Mouse (Mus musculus) CH12.LX (cell line): ENCODE results near the gene Slc39a2.

Experiments used
- CTCF ChIP-seq, 2 experiments: IDR thresholded peaks in 1 of 2; conservative IDR thresholded peaks in 1 of 2; 2 replicates each; pipeline ENCODE4 v1.5.1; 2011 to 2012; ENCODE audit warnings: low read depth in 2 of 2, low read length in 2 of 2, improper control_type of control experiment in 1 of 2, inconsistent platforms in 1 of 2, mild to moderate bottlenecking in 1 of 2, moderate library complexity in 1 of 2
- E2F4 ChIP-seq: IDR thresholded peaks from 2 replicates; pipeline ENCODE4 v1.6.1; 2011; ENCODE audit warnings: low read depth, low read length, improper control_type of control experiment; ENCODE audit not compliant: insufficient replicate concordance
- EP300 ChIP-seq: IDR thresholded peaks from 2 replicates; pipeline ENCODE4 v1.6.1; 2011; ENCODE audit warnings: low read length, improper control_type of control experiment
- ETS1 ChIP-seq: conservative IDR thresholded peaks from 2 replicates; pipeline ENCODE4 v1.6.1; 2012; ENCODE audit warnings: low read depth, mild to moderate bottlenecking, inconsistent platforms, low read length, improper control_type of control experiment, moderate library complexity
- KAT2A ChIP-seq: IDR thresholded peaks from 2 replicates; pipeline ENCODE4 v1.6.1; 2012; ENCODE audit warnings: low read length, improper control_type of control experiment, inconsistent platforms; ENCODE audit not compliant: insufficient replicate concordance
- MAX ChIP-seq: IDR thresholded peaks from 2 replicates; pipeline ENCODE4 v1.6.1; 2011; ENCODE audit warnings: low read length, improper control_type of control experiment
- MXI1 ChIP-seq: IDR thresholded peaks from 2 replicates; pipeline ENCODE4 v1.6.1; 2011; ENCODE audit warnings: mild to moderate bottlenecking, low read depth, low read length, improper control_type of control experiment
- NRF1 ChIP-seq: IDR thresholded peaks from 2 replicates; pipeline ENCODE4 v1.6.1; 2014; ENCODE audit warnings: low read depth, mild to moderate bottlenecking, inconsistent platforms, low read length, improper control_type of control experiment, moderate library complexity
- RAD21 ChIP-seq: IDR thresholded peaks from 2 replicates; pipeline ENCODE4 v1.6.1; 2011; ENCODE audit warnings: low read depth, mild to moderate bottlenecking, low read length, improper control_type of control experiment, moderate library complexity
- SIN3A ChIP-seq: IDR thresholded peaks from 2 replicates; pipeline ENCODE4 v1.6.1; 2012; ENCODE audit warnings: low read length, improper control_type of control experiment, inconsistent platforms

GRCm38 (mm10) chr14:51942236-51942635, 49.5 kb downstream of the Slc39a2 start:
- no peak for TF ChIP-seq CTCF (conservative IDR thresholded peaks at IDR 0.05 in 1 of 2, IDR thresholded peaks at IDR 0.05 in 1 of 2; ENCODE audit: low read depth in 2 of 2, low read length in 2 of 2)
- TF ChIP-seq RAD21: no peak
- TF ChIP-seq EP300: no peak
- TF ChIP-seq ETS1: no peak
- TF ChIP-seq NRF1: no peak
- TF ChIP-seq SIN3A: no peak
- no peak for TF ChIP-seq MXI1
- no peak for TF ChIP-seq MAX
- no peak for TF ChIP-seq KAT2A
- no peak for TF ChIP-seq E2F4
